Mouse (Mus musculus) mesoderm, embryonic 11.5 days (tissue): ENCODE results near the gene Pklr.

Experiments
- DNase-seq: peaks from one replicate; pipeline ENCODE4 v3.0.0-alpha.2; 2012; ENCODE audit warnings: low read depth, low spot score

Pklr gene

GRCm38 (mm10) chr3:89193853-89194252, 57.9 kb downstream of the Pklr start:
- DNase-seq = no peak
